17 mouse cellular contexts compared by ENCODE assay signal in genomic region chr13:56330603-56331455, GRCm38 (mm10). TPM values are rescaled to one million over a fixed set of nuclear protein-coding genes. Genes with fewer than 3 reads are reported as not detected.
A peak's percentile ranks its signal among the peaks of the same experiment; 100 is the strongest.
DNase-seq lines count a peak whose midpoint lies in the region; ATAC-seq and TF ChIP-seq lines count a peak whose summit lies in the region.
"Had no signal": no experiment of that assay in that cellular context is flagged by ENCODE, and none has a peak within 500 bp of the region (broad histone marks: within the 10 kb centered on the region; RNA-seq: fewer than 3 reads in every experiment).

No protein-coding gene starts in this region.

- H3K9me3 ChIP-seq in hindbrain, postnatal 0 days (ENCODE audit: low read length), result no peaks in the 10 kb centered on the region
- no peaks in the 10 kb centered on the region for H3K9me3 ChIP-seq in hindbrain, embryonic 10.5 days
- H3K9me3 ChIP-seq in embryonic facial prominence, embryonic 15.5 days (replicated peaks), result no peaks in the 10 kb centered on the region
- H3K9me3 ChIP-seq in midbrain, embryonic 14.5 days (ENCODE audit: control insufficient read depth, low read length), result no peaks in the 10 kb centered on the region
- H3K9me3 ChIP-seq: embryonic facial prominence, embryonic 12.5 days; intestine, embryonic 15.5 days; liver, embryonic 12.5 days; neural tube, embryonic 12.5 days had no signal

- H3K27ac ChIP-seq in hindbrain, postnatal 0 days, result peak overlapping the region; percentile 17; the same call in 1 of the 2 replicates
- no peak overlapping the region for H3K27ac ChIP-seq in hindbrain, embryonic 10.5 days
- no peak overlapping the region for H3K27ac ChIP-seq in embryonic facial prominence, embryonic 15.5 days (replicated peaks)
- no peak overlapping the region for H3K27ac ChIP-seq in midbrain, embryonic 14.5 days (replicated peaks; ENCODE audit: low read depth, low read length)
- H3K27ac ChIP-seq in gastrocnemius, adult 2 months, result no peak overlapping the region
- H3K27ac ChIP-seq: intestine, embryonic 15.5 days; liver, embryonic 12.5 days; neural tube, embryonic 12.5 days had no signal

- intact Hi-C loops in gastrocnemius, adult 2 months (cut with DNase I), result no loop called here

- H3K4me1 ChIP-seq in hindbrain, postnatal 0 days (ENCODE audit: insufficient read depth, low read length), result no peaks in the 10 kb centered on the region
- peaks cover 24% of the 10 kb centered on the region for H3K4me1 ChIP-seq in hindbrain, embryonic 10.5 days (replicated peaks)
- peaks cover 48% of the 10 kb centered on the region for H3K4me1 ChIP-seq in embryonic facial prominence, embryonic 15.5 days
- H3K4me1 ChIP-seq in midbrain, embryonic 14.5 days (ENCODE audit: control insufficient read depth, insufficient read depth, low read length), result peaks cover 17% of the 10 kb centered on the region
- H3K4me1 ChIP-seq: intestine, embryonic 15.5 days; liver, embryonic 12.5 days; neural tube, embryonic 12.5 days had no signal

- no peak overlapping the region for H3K4me3 ChIP-seq in hindbrain, postnatal 0 days (ENCODE audit: low read length)
- no peak overlapping the region for H3K4me3 ChIP-seq in hindbrain, embryonic 10.5 days
- H3K4me3 ChIP-seq in embryonic facial prominence, embryonic 15.5 days (replicated peaks), result no peak overlapping the region
- no peak overlapping the region for H3K4me3 ChIP-seq in midbrain, embryonic 14.5 days (replicated peaks; ENCODE audit: low read depth, low read length)
- no peak overlapping the region for H3K4me3 ChIP-seq in gastrocnemius, adult 2 months
- H3K4me3 ChIP-seq: embryonic facial prominence, embryonic 12.5 days; intestine, embryonic 15.5 days; liver, embryonic 12.5 days; neural tube, embryonic 12.5 days had no signal

- no peak overlapping the region for H3K9ac ChIP-seq in hindbrain, postnatal 0 days (replicated peaks; ENCODE audit: low read length)
- no peak overlapping the region for H3K9ac ChIP-seq in embryonic facial prominence, embryonic 15.5 days
- no peak overlapping the region for H3K9ac ChIP-seq in midbrain, embryonic 14.5 days (replicated peaks; ENCODE audit: low read length)
- H3K9ac ChIP-seq: embryonic facial prominence, embryonic 12.5 days; intestine, embryonic 15.5 days; liver, embryonic 12.5 days; lung, embryonic 14.5 days; neural tube, embryonic 12.5 days had no signal

- TF ChIP-seq CTCF in hindbrain, postnatal 0 days (IDR thresholded peaks at IDR 0.05; ENCODE audit: low read depth), result no peak
- no peak for TF ChIP-seq CTCF in gastrocnemius, adult 2 months (IDR thresholded peaks at IDR 0.05)

- H3K36me3 ChIP-seq in hindbrain, postnatal 0 days (ENCODE audit: insufficient read depth, low read length), result no peaks in the 10 kb centered on the region
- H3K36me3 ChIP-seq in hindbrain, embryonic 10.5 days, result no peaks in the 10 kb centered on the region
- H3K36me3 ChIP-seq in embryonic facial prominence, embryonic 15.5 days, result no peaks in the 10 kb centered on the region
- H3K36me3 ChIP-seq in midbrain, embryonic 14.5 days (ENCODE audit: control insufficient read depth, insufficient read depth, low read length), result no peaks in the 10 kb centered on the region
- H3K36me3 ChIP-seq: embryonic facial prominence, embryonic 12.5 days; intestine, embryonic 15.5 days; liver, embryonic 12.5 days; neural tube, embryonic 12.5 days had no signal

- 51% methylated on average over 10 of the region's 10 CpGs for WGBS in hindbrain, postnatal 0 days
- WGBS in hindbrain, embryonic 10.5 days, result 77% methylated on average over 10 of the region's 10 CpGs
- WGBS in embryonic facial prominence, embryonic 15.5 days, result 53% methylated on average over 10 of the region's 10 CpGs
- 27% methylated on average over 10 of the region's 10 CpGs for WGBS in midbrain, embryonic 14.5 days

- H3K4me2 ChIP-seq in hindbrain, postnatal 0 days (ENCODE audit: low read depth, low read length), result no peak overlapping the region
- H3K4me2 ChIP-seq in embryonic facial prominence, embryonic 15.5 days (replicated peaks), result no peak overlapping the region
- H3K4me2 ChIP-seq in midbrain, embryonic 14.5 days (ENCODE audit: low read length), result no peak overlapping the region
- H3K4me2 ChIP-seq: embryonic facial prominence, embryonic 12.5 days; intestine, embryonic 15.5 days; liver, embryonic 12.5 days; lung, embryonic 14.5 days; neural tube, embryonic 12.5 days had no signal

- ATAC-seq in hindbrain, postnatal 0 days, result no peak
- peak; percentile 45; the same call in 1 of the 2 replicates for ATAC-seq in embryonic facial prominence, embryonic 15.5 days (ENCODE audit: insufficient number of reproducible peaks, low FRiP score, low TSS enrichment, low read depth)
- peak; percentile 48; the same call in 1 of the 2 replicates for ATAC-seq in midbrain, embryonic 14.5 days (ENCODE audit: low FRiP score, low TSS enrichment)
- no peak for ATAC-seq in inflammation-experienced regulatory T-cells, adult 6 months
- ATAC-seq: intestine, embryonic 15.5 days; liver, embryonic 12.5 days had no signal

- no peaks in the 10 kb centered on the region for H3K27me3 ChIP-seq in hindbrain, postnatal 0 days (ENCODE audit: insufficient read depth, low read length)
- H3K27me3 ChIP-seq in hindbrain, embryonic 10.5 days (ENCODE audit: insufficient read depth, poor library complexity, severe bottlenecking), result no peaks in the 10 kb centered on the region
- no peaks in the 10 kb centered on the region for H3K27me3 ChIP-seq in embryonic facial prominence, embryonic 15.5 days
- H3K27me3 ChIP-seq in midbrain, embryonic 14.5 days (ENCODE audit: control insufficient read depth, insufficient read depth, low read length), result no peaks in the 10 kb centered on the region
- H3K27me3 ChIP-seq: embryonic facial prominence, embryonic 12.5 days; intestine, embryonic 15.5 days; neural tube, embryonic 12.5 days had no signal

- DNase-seq in hindbrain, postnatal 0 days (ENCODE audit: low spot score), result peak; percentile 45
- no peak for DNase-seq in hindbrain, embryonic 10.5 days (ENCODE audit: low spot score)
- DNase-seq in midbrain, embryonic 14.5 days, result peak; percentile 62
- no peak for DNase-seq in ovary, postnatal 10 days (ENCODE audit: low spot score)
- DNase-seq in gastrocnemius, adult 2 months, result no peak
- DNase-seq: adrenal gland, adult 8-10 months; cerebellum, adult 11 months; lung, embryonic 14.5 days; lung, postnatal 4 days; right cerebral cortex, postnatal 4 days had no signal

RNA-seq across cellular contexts. Expression of gene Cxcl14, which starts 34.5 kb away (rescaled TPM):
- total RNA-seq in hindbrain, postnatal 0 days (2014; rRNA removed), result 17.5 and 20.2 TPM in 2 replicates
- 19.2 and 19.9 TPM in 2 replicates for polyA plus RNA-seq in hindbrain, postnatal 0 days (2015; fragmentation: Nextera tagmentation; extraction: Ambion mirVana)
- 6.1 and 12.5 TPM in 2 replicates for polyA plus RNA-seq in hindbrain, embryonic 10.5 days (2016; fragmentation: Nextera tagmentation; extraction: Ambion mirVana)
- 459 and 487 TPM in 2 replicates for polyA plus RNA-seq in embryonic facial prominence, embryonic 15.5 days (2015; fragmentation: Nextera tagmentation; extraction: Ambion mirVana)
- 10.2 and 11.2 TPM in 2 replicates for polyA plus RNA-seq in midbrain, embryonic 14.5 days (2014; fragmentation: Nextera tagmentation; extraction: Ambion mirVana)
- not detected for polyA plus RNA-seq in inflammation-experienced regulatory T-cells, adult 6 months (2017; shearing (Covaris generic))
- total RNA-seq in gastrocnemius, adult 2 months (2021), result 10 to 100 TPM; 30.7 to 35.6 TPM
- total RNA-seq: common myeloid progenitor, adult 5-6 weeks had no signal

Comparison
In these comparisons a context has a peak if more than half of its experiments do, and no peak if none do; other contexts are left out.
1. DNase-seq: peak in hindbrain, postnatal 0 days (single experiment) and midbrain, embryonic 14.5 days (single experiment); none in hindbrain, embryonic 10.5 days (single experiment), ovary, postnatal 10 days (single experiment) and gastrocnemius, adult 2 months (single experiment).
2. ATAC-seq: peak in embryonic facial prominence, embryonic 15.5 days (single experiment) and midbrain, embryonic 14.5 days (single experiment); none in hindbrain, postnatal 0 days (single experiment) and inflammation-experienced regulatory T-cells, adult 6 months (single experiment).
3. RNA of gene Cxcl14, which starts 34.5 kb away (polyA plus RNA-seq): 459 to 487 TPM in embryonic facial prominence, embryonic 15.5 days; 19.2 to 19.9 TPM in hindbrain, postnatal 0 days, 6.1 to 12.5 TPM in hindbrain, embryonic 10.5 days, 10.2 to 11.2 TPM in midbrain, embryonic 14.5 days and not detected in inflammation-experienced regulatory T-cells, adult 6 months; every median in the first group is over 10 times any median in the second.